In genomic region chr6:8025332-8026129, GRCm38 (mm10) we compare ENCODE assay signal across 17 mouse cellular contexts.
"Had no signal": no experiment of that assay in that cellular context is flagged by ENCODE, and none has a peak within 500 bp of the region (broad histone marks: within the 10 kb centered on the region; RNA-seq: fewer than 3 reads in every experiment).

No protein-coding gene starts in this region.

- H3K36me3 ChIP-seq: neural tube, embryonic 12.5 days; neural tube, embryonic 13.5 days; neural tube, embryonic 15.5 days; stomach, embryonic 15.5 days had no signal

- H3K4me1 ChIP-seq: neural tube, embryonic 12.5 days; neural tube, embryonic 13.5 days; neural tube, embryonic 15.5 days; stomach, embryonic 15.5 days had no signal

- H3K9ac ChIP-seq: neural tube, embryonic 12.5 days; neural tube, embryonic 13.5 days; neural tube, embryonic 15.5 days; stomach, embryonic 15.5 days had no signal

- H3K4me3 ChIP-seq: neural tube, embryonic 12.5 days; neural tube, embryonic 13.5 days; neural tube, embryonic 15.5 days; stomach, embryonic 15.5 days had no signal

- H3K4me2 ChIP-seq: neural tube, embryonic 12.5 days; neural tube, embryonic 13.5 days; neural tube, embryonic 15.5 days; stomach, embryonic 15.5 days had no signal

- H3K27ac ChIP-seq: neural tube, embryonic 12.5 days; neural tube, embryonic 13.5 days; neural tube, embryonic 15.5 days; stomach, embryonic 15.5 days; stomach, postnatal 0 days had no signal

- H3K27me3 ChIP-seq: neural tube, embryonic 12.5 days; neural tube, embryonic 13.5 days; neural tube, embryonic 15.5 days; stomach, embryonic 15.5 days had no signal

- DNase-seq: retina, postnatal 1 day; right cerebral cortex, adult 18-20 months; right cerebral cortex, postnatal 14 days; right cerebral cortex, postnatal 25 days; right cerebral cortex, postnatal 4 days; spleen, adult 18-20 months; thymus, adult 18-20 months; thymus, adult 2 months; thymus, postnatal 14 days; thymus, postnatal 25 days; thymus, postnatal 36 days; thymus, postnatal 4 days had no signal

- H3K9me3 ChIP-seq: neural tube, embryonic 12.5 days; neural tube, embryonic 13.5 days; neural tube, embryonic 15.5 days; stomach, embryonic 15.5 days had no signal
